Mouse (Mus musculus) lung, postnatal 4 days (tissue): ENCODE measurements around the gene Pbx1.
A peak's percentile ranks its signal among the peaks of the same experiment; 100 is the strongest.

ENCODE experiments used
- DNase-seq, 2 experiments: peaks; one replicate each; pipeline ENCODE4 v3.0.0; 2021

Gene Pbx1

DNA sequence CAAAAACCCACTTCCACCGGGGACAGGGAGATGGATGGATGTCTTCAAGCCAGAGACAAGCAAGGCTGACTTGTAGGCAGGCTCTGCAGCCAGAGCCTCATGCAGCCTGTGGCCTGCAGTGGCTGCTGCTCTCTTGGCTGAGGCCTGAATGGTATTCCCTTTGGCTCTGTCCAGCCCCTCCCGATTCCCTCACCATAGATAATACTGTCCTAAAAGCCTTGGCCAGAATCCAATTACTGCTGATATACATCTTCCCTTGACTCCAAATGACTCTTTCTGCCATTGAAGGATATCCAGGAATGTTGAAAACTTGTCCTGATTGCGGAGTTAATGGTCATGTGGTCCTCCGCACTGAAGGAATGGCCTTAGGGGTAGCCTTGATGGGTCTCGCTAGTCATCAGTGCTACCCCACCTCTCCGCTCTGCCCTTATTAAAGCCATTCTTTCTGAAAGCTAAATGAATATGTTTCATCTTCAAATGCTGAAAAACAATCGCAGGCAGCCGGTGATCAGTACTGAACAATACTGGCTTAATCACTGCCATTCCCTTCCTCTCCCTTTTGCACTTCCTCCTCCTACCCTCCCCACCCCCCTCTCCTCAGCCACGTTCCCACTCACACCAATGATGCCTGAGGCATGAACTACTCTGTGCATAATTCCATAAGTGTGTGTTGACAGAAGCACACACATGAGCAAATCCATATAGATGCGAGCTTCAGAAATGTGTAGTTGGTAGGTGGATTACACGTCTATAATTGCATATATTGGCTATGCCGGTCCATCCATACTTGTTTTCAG is 166.3 kb downstream of the Pbx1 start:
- DNase-seq: peak in 1 of 2 experiments; percentile 26

DNA sequence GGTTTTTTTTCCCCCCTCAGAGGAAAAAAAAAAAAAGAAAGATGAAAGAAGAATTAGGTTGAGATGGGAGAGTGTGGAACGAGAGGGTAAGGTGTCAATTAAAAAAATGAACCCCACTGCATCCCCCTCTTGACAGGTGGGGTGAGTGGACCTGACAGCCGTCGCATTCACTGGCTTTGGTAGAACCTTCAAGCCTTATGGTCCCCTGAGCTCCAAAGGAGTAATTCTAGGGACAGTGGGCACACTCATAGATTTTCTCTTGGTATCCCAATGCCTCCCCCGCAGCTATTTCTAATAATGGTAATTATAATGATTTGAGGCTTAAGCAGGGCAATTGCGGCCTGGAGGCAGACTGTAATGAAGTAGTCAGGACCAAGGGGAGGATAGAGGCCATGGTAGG is 167.0 kb downstream of the Pbx1 start:
- no peak for DNase-seq

DNA sequence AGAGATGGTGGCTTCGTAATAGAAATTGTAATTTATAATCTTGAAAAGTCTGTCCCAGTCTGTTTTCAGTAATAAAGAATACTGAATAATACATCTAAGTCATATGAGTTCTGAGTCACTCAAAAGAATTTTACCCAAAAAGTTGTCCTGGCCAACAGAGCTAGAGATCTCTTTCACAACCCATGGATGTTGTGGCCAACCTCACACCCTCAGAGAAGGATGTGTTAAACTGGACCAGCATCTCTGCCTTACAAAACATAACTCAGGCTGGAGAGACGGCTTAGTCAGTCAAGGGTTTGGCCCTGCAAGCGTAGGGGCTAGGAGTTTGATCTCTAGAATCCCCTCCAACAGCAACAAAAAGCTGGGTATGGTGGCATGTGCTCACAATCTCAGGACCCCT is 171.7 kb downstream of the Pbx1 start:
- no peak for DNase-seq

DNA sequence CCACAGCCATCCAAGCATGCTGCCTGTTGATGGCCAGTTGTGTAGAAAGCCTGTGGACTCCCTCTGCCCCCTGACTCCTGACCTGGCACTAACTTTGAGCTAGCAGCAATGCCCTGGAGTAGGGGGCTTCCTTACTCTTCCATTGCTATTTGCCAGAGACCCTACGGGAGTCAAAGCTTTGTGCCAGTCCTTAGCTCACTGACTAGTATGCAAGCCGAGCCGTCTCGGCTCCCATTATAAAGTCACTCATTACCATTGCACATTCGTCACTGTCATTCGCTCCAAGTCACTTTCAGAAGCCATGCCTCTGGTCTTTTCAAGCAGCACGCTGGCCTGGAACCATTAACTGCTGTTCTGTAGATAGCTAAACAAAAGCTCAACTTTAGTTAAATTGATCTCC is 173.2 kb downstream of the Pbx1 start:
- no peak for DNase-seq

DNA sequence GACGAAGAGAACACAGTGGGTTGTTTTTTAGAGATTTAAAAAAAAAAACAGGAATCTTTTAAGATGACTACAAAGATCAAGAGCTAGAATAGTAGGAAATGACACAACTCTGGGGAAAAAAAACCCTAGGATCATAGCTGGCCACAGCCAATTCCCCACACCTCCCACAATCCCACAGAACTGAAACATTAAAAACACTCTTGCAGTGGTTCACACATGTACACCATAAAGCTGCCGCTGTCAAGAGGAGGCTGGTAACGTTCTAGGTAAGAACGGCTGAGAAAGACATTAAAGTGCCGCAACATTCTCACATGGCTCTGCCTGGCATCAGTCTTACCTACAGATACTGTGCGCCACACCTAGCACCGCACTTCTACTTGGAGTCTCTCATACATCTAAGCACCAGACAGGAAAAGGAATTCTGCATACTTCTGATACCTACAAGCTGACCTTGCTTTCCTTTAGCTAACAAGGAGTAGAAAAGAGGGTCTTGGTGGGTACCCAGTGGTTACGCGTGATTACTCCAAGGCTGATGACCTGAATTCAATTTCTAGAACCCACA is 176.6 kb downstream of the Pbx1 start:
- no peak for DNase-seq

DNA sequence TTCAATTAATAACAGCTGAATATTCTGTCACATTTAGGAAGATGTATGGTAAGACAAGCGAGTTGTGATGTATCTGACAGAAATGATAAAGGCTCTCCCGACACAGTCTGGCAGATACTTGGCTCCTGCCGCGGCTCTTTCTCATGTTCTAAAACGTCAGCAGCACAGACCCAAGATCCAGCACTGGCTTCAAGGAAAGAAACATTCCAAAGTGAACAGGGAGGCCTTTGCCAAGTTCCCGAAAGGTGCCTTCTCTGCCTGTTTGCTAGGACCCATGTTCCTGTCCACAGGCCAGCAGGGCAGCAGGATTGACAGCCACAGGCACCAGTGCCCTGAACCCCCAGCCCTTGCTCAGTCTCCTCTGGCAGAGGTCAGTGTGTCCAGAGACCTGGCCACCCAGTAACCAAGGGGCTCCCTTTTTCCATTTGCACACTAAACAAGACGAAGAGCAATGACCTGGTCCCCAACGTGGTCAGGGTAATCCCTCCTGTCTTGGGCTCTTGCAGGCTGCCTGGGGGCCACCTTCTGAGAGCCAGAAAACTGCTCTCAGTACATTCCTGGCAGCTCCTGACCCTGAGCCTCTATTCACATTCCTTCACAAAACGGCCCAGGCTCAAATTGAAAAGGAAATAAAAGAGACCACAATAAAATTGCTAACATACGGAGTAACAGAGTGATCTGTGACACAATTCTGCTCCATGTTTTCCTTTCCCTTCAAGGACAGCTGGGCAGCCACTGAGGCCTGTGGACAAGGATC is 184.9 kb downstream of the Pbx1 start:
- DNase-seq: peak in 1 of 2 experiments; percentile 50

DNA sequence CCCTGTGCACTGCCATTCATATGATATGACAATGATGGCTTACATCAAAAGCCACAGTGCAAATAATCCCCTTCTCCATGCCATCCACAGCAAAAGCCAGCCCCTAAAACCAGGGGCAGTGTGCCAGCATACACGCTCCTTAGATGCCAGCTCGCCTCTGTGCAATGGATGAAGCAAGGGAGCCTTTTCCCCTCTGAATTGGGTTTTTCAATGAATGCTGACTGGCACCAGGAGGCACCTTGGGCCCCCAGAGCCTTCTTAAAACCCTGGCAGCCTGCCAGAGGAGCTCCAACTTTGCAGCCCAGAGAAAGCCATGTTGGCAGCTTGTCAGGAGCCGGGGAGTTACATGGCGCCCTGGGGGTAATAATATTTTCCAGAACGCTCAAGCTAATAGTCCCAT is 186.5 kb downstream of the Pbx1 start:
- DNase-seq: no peak

DNA sequence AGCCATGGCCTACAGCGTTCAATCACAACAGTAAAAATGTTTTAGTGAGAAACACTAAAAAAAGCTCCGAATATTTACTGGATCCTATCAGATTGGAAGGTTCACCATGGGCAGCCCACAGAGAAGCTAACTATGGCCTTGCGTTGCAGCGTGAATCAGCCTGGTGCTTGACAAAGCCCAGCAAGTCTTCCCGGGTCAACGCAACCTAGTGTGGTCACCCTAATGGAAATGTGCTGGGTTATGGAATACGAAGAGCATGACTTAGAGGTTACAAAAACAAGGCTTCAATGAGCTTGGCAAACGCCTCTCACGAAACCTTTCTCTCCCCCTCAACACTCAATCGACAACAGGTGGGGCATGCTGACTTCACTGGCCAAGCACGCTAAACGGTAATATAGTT is 188.3 kb downstream of the Pbx1 start:
- no peak for DNase-seq

DNA sequence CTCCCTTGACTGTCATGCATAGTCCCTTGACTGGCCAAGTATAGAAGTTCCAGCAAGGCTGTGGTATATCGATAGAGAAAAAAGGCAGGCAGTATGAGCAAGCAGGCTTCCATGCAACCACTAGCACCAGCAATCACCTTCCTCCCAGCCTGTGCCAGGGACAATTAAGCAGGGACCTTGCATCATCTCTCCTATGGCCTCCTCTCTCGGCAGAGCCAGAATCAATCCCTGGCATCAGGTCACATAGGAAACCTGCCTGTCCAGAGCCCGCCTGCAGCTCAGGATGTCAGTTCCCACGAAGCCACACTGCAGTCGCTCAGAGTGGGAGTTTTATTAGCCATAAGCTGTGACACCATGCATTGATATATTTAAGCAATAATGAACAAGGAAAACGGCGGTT is 189.0 kb downstream of the Pbx1 start:
- DNase-seq: no peak

DNA sequence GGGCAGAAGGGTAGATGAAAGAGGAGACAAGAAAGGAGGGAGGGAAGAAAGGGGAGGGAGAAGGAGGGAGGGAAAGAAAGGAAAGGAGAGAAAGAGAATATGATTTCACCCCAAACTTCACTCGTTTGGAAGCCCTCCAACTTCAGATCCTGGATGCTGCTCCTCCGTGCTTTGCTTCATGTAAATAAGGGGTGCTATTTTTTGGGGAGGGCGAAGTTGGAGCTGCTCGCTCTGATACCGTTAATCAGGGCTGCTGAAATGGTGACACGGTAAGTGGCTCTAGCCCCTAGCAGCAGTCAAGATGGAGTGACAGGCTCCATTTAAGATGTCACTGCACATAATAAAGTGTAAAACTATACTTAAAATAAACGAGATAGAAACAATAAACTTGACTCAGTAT is 190.8 kb downstream of the Pbx1 start:
- DNase-seq: no peak

DNA sequence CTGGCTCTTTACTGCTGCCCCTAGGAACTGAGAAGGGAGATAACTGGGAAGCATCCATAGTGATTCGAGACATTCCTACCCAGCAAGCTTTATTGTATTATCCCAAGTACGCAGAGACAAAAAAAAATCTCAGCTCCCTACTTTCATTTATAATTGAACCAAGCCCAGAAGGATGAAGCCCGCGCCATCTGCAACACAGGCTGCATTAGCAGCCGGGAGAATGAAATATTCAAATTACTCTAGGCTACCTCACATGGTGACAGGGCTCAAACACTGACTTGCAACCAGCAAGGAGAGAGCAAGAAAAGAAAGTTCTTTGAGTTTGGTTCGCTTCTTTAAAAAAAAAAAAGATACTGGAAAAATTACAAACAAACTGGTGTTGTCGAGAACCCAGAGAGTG is 191.2 kb downstream of the Pbx1 start:
- no peak for DNase-seq

DNA sequence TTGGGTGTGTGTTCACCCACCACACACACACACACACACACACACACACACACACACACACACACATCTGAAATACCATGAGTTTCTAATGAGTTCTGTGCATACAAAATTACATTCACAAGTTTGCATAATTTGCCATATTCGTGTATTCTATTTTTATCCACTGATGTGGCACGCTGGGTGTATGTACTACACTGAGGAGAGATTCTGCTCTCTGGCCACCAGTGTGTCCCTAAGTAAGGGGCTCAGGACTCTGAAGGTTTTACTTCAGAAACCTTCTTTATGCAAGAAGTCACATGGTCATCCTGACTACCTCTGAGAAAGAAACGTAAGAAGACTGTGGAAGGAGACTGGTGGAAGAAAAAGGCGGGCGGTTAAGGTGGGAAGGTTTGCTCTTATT is 191.7 kb downstream of the Pbx1 start:
- no peak for DNase-seq

DNA sequence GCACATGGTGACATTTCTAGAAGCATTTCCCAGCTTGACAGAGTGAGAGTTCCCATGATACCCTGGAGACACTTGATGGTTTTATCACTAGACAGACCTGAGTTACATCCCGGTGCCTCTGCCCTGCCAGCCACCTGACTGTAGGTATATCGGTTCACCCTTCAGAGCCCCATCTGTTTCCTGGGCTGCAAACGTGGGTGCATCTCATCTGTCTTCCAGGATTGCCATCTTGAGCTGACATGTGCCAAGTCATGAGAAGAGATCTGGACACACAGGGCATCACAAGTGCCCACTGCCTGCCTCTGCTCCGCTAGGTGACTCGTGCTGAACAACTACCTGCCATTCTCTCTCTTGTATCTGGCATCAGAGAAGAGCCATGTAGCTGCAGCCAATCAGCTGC is 196.0 kb downstream of the Pbx1 start:
- no peak for DNase-seq

DNA sequence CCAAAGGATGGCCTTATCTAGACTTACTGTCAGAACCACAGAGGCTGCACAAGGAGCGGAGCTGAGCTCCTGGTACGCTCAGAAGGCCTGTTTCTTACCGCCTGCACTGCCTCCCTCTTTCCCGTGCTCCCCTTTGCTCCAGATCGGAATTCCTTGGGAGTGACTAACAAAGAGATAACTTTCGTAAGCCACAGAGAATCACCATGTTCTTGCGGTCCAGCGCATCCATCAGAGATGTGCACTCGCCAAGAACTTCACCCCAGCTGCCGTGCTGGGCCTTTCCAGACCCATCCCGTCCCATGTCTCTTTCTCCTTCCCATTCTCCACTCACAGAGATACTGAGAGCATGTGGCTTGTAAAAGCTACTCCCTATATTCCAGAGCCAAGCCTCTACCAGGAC is 197.7 kb downstream of the Pbx1 start:
- DNase-seq: no peak

DNA sequence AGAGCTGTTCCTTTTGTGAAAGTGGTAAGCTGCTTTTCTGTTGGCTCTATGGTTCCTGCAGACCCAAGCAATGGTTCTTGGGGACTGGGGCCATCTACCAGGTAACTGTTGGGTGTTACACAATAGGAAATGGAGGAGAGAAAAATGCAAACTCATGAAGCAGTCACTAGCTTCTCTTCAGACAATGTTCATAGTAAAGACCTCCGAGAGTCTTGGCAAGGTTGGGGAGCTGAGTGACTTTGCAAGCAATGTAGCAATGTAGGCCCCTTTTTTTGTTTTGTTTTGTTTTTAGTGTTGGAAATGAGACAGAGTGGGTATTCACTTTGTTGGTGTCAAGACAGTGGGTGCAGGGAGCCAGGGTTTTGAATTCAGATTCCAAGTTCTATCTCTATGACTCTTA is 198.9 kb downstream of the Pbx1 start:
- no peak for DNase-seq

DNA sequence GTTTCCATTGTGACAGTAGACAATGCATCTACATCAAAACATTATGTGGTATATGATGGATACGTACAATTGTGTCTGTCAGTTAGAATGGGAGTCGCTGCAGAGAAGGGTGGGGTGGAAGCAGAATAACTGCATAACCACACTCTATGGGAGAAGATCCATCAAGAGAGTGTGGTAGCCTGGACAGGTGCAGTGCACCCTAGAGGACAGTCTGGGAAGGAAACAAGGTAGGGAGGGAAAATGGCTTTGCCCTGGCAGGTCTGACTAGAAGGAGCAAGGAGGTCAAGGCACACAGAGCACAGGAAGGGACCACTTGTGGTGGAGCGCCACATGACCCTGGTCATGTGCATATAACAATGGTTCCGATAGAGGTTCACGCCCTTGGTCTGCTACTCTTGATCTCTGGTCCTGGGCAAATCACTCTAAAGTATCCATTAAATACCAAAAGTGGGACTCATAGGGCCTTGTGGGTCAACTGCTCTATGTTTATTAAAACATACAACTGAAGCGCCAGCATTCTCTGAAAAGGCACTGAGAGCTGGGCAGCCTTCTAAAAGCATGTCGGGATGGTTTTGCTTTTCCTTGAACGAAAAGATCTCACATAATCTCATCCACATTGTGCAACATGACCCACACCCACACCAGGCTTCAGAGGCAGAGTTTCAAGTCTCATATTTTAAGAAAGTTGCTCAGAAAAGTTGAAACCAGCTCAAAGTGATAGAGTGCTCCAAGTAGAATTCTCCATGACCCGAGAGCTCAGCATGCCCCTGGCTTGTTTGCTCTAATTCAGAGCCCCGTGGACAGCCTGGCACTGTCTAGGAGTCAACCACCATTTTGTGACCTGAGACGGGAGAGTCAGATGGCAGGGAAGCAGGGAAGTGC is 200.3 kb downstream of the Pbx1 start:
- no peak for DNase-seq

DNA sequence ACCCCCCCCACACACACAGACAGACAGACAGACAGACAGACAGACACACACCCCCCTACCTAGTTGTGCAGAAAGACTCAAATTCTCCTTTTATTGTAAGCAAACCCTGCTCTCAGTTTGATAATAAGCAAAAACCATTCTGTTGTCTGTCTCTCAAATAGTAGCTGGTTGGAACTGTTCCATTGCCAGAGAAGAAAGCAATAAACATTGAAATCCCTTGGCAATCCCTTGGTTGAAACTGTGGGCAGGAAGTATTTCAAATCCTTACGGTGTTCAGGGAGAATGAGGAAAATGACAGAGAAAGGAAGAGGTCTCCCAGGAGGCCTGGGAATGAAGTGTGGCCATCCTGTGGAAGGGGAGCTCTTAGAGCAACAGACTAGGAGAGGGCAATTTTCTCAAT is 201.2 kb downstream of the Pbx1 start:
- no peak for DNase-seq

DNA sequence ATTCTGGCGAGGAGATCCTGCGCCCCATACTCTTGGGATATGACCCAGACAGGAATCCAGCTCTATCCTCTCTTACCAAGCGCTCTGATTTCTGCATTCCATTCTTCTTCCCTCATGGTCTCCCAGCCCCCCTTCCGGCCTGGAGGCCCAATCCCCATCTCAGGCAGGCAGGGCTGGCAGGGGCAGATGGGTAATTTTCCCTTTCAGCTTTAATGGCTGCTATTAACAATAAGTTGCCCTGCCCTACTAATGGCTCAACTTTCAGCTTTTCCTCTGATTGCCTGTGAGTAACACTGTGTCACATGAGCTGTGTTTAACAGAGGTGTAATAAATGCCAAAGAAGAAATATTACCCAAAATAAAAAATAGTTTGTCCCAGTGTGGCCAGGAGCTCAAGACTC is 201.9 kb downstream of the Pbx1 start:
- DNase-seq: no peak

DNA sequence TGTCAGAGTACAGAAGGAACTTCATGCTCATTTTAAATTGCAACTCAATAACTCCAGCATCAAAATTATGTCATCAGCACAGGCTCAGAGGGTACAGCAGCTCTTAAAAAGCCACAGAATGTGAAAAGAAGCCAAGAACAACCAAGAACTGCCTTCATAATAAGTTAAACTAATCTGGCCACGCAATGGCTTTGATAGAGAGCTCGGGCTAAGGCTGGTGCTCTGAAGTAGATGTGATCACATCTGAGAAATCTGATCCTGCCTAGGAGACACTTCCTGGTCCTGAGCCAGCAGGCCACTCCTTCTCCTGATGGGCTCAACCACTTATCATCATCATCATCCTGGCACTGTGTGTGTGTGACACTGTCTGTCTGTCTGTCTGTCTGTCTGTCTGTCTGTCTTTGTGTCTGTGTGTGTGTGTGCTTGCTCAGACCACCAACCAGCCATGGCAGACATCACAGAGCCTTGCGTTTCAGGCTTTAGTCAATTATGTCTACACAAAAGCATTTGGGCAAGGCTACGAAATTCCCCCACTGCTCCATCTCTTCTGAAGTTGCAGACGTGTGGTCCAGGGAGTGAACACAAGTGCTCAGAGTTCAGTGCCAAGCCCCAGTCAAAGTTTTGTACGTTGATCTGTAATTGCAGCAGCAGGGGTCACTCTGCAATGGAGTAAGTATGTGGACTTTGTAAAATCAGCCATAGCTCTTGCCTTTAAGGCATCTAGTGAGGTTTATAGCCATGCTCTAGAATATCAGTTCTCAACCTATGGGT is 203.1 kb downstream of the Pbx1 start:
- DNase-seq: no peak

DNA sequence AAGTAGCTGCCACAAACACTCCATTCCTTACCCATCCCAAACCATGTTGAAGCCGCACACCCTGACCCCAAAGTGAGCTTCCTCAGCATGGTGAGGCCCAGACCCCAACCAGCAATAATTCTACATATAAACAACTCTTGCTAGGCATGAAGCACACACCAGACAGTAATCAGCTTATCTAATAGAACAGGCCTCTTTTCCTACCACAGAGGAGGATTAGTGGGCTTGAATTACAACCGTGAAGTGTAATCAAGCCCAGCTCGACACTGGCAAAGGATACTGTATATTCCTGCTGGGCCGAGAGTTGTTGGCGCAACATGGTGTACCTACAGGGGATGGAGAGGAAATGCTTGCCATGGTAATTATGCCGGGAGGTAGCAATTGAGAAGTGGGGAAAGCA is 205.9 kb downstream of the Pbx1 start:
- DNase-seq: no peak

DNA sequence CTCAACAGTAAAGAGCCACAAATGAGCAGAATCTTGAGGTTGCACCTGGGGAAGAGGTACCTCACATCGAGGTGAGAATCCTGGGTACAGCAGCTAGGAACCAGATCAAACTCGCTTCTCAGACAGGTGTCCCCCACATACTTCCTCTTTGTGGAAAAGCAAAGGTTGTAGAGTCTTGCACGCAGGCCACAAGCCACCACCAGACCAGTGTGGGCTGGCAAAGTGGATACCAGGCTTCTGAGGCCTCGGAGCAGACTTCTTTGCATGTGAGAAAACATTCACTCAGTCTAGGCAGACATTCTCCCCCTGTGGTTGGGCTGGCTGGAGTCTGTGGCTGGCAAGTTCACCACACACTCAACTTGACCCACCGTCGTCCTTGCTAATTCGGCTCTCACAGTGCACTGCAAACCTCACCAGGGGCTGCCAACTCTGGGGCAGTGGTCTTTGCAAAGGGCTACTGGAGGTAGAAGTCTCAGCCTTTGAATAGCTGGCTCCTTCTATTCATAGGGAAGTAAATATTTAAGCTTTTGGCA is 206.4 kb downstream of the Pbx1 start:
- no peak for DNase-seq

DNA sequence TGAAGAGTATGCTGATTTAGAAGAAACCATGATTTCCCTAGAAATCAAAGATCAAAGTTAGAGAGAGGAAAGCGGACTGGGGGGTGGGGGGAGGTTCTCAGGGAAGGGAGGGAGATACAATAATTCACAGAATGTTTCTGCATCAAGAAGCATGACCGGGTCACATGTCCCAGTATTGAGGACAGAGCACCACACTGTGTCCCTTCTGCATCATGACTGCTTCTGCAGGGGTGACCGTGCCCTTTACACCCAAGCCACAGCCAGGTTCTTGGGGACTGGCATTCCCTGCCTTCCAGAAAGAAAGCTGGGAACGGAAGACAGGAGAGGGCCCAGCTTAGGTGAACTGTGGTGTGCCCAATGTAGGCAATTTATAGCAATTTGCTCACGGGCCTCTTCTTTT is 207.9 kb downstream of the Pbx1 start:
- DNase-seq: no peak
